ENCODE assay signal across 16 mouse cellular contexts in the genomic region with DNA sequence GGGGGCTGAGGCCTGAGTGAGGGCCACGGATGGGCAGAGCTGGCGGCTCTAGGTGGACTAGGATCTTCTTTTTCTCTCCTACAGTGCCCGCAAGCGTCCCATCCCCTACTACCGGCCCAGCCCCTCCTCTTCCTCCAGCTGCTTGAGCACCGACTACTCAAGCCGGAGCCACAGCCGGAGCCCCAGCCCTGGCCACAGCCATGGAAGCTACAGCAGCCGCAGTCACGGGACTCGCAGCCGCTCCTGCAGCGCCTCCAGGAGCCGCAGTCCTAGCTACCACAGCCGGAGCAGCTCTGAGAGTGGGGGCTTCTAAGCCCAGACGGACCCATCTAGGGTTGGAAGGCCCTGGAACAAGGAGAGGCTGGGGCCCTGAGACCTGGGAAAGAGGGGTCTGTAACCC. TPM values are rescaled to one million over a fixed set of nuclear protein-coding genes. Genes with fewer than 3 reads are reported as not detected.
DNase-seq lines count a peak whose midpoint lies in the region; ATAC-seq and TF ChIP-seq lines count a peak whose summit lies in the region.
"Had no signal": no experiment of that assay in that cellular context is flagged by ENCODE, and none has a peak within 500 bp of the region (broad histone marks: within the 10 kb centered on the region; RNA-seq: fewer than 3 reads in every experiment).

No protein-coding gene starts in this region.

- peak overlapping the region; percentile 40; the same call in 1 of the 2 replicates for H3K27ac ChIP-seq in hindbrain, embryonic 10.5 days
- H3K27ac ChIP-seq in hindbrain, embryonic 11.5 days (ENCODE audit: low read depth, low read length), result no peak overlapping the region
- no peak overlapping the region for H3K27ac ChIP-seq in ES-E14 (ENCODE audit: insufficient read depth, low read depth, low read length, poor library complexity, severe bottlenecking)
- no peak overlapping the region for H3K27ac ChIP-seq in embryonic facial prominence, embryonic 11.5 days (replicated peaks; ENCODE audit: low read depth, low read length)
- H3K27ac ChIP-seq: gastrocnemius, adult 2 months; macrophage had no signal

- peaks cover 72% of the 10 kb centered on the region for H3K27me3 ChIP-seq in hindbrain, embryonic 10.5 days (ENCODE audit: insufficient read depth, poor library complexity, severe bottlenecking)
- H3K27me3 ChIP-seq in hindbrain, embryonic 11.5 days (ENCODE audit: control insufficient read depth, insufficient read depth, low read length), result peaks cover 21% of the 10 kb centered on the region
- peaks cover 26% of the 10 kb centered on the region for H3K27me3 ChIP-seq in embryonic facial prominence, embryonic 11.5 days (ENCODE audit: control insufficient read depth, insufficient read depth, low read length)

- no peaks in the 10 kb centered on the region for H3K9me3 ChIP-seq in hindbrain, embryonic 10.5 days
- H3K9me3 ChIP-seq in hindbrain, embryonic 11.5 days (ENCODE audit: control insufficient read depth, low read length), result no peaks in the 10 kb centered on the region
- H3K9me3 ChIP-seq in ES-E14 (ENCODE audit: control insufficient read depth, insufficient read depth, low read depth, low read length), result no peaks in the 10 kb centered on the region
- no peaks in the 10 kb centered on the region for H3K9me3 ChIP-seq in embryonic facial prominence, embryonic 11.5 days (replicated peaks; ENCODE audit: control insufficient read depth, low read length)

- peak overlapping the region; percentile 29 for H3K4me3 ChIP-seq in hindbrain, embryonic 10.5 days
- no peak overlapping the region for H3K4me3 ChIP-seq in hindbrain, embryonic 11.5 days (ENCODE audit: low read depth, low read length)
- H3K4me3 ChIP-seq in ES-E14 (ENCODE audit: insufficient read depth in 1 of 2, low read depth in 1 of 2, low read length in 2 of 2, poor library complexity in 1 of 2, severe bottlenecking in 1 of 2), result no peak overlapping the region; a peak in 1 of 4 replicates
- no peak overlapping the region for H3K4me3 ChIP-seq in embryonic facial prominence, embryonic 11.5 days (ENCODE audit: low read depth, low read length)
- H3K4me3 ChIP-seq: gastrocnemius, adult 2 months had no signal

- peaks cover 32% of the 10 kb centered on the region for H3K4me1 ChIP-seq in hindbrain, embryonic 10.5 days (replicated peaks)
- H3K4me1 ChIP-seq in hindbrain, embryonic 11.5 days (replicated peaks; ENCODE audit: control insufficient read depth, insufficient read depth, low read length), result peaks cover 5% of the 10 kb centered on the region
- H3K4me1 ChIP-seq in ES-E14 (ENCODE audit: control insufficient read depth in 2 of 2, insufficient read depth in 2 of 2, low read length in 2 of 2, poor library complexity in 1 of 2), result peaks cover 2 to 13% of the 10 kb centered on the region in 2 experiments; a peak in 3 of 4 replicates
- H3K4me1 ChIP-seq in embryonic facial prominence, embryonic 11.5 days (ENCODE audit: control insufficient read depth, insufficient read depth, low read length), result 0 out of 2 replicates have a peak, but pooled peaks cover 3% of the 10 kb centered on the region

- H3K9ac ChIP-seq in hindbrain, embryonic 11.5 days (ENCODE audit: low read depth, low read length), result no peak overlapping the region; the same call in 1 of the 2 replicates
- peak overlapping the region; percentile 55 for H3K9ac ChIP-seq in ES-E14 (ENCODE audit: insufficient read depth, low read depth, low read length, poor library complexity, severe bottlenecking)
- peak overlapping the region; percentile 19; the same call in 1 of the 2 replicates for H3K9ac ChIP-seq in embryonic facial prominence, embryonic 11.5 days (replicated peaks; ENCODE audit: low read length)

- WGBS in hindbrain, embryonic 10.5 days, result 21% methylated on average over 16 of the region's 16 CpGs
- 17% methylated on average over 16 of the region's 16 CpGs for WGBS in hindbrain, embryonic 11.5 days
- 10% methylated on average over 16 of the region's 16 CpGs for WGBS in embryonic facial prominence, embryonic 11.5 days

- ATAC-seq in hindbrain, embryonic 11.5 days (ENCODE audit: low FRiP score), result no peak
- no peak for ATAC-seq in embryonic facial prominence, embryonic 11.5 days (replicated peaks; ENCODE audit: insufficient number of reproducible peaks, low FRiP score, low TSS enrichment, low read depth)
- peak; percentile 30; the same call in 1 of the 2 replicates for ATAC-seq in megakaryocyte progenitor cell, adult 5-6 weeks (replicated peaks; ENCODE audit: poor library complexity)
- no peak for ATAC-seq in megakaryocyte, adult 5-6 weeks (ENCODE audit: poor library complexity, severe bottlenecking)

- no peak overlapping the region for H3K4me2 ChIP-seq in hindbrain, embryonic 11.5 days (replicated peaks; ENCODE audit: low read depth, low read length)
- no peak overlapping the region for H3K4me2 ChIP-seq in embryonic facial prominence, embryonic 11.5 days (ENCODE audit: low read depth, low read length)
- H3K4me2 ChIP-seq: liver, embryonic 11.5 days had no signal

- DNase-seq in hindbrain, embryonic 10.5 days (ENCODE audit: low spot score), result peak; percentile 30
- no peak for DNase-seq in hindbrain, embryonic 11.5 days (ENCODE audit: low spot score)
- no peak for DNase-seq in ES-E14 (ENCODE audit: low read depth, low spot score)
- DNase-seq in embryonic facial prominence, embryonic 11.5 days (ENCODE audit: low spot score), result peak; percentile 31
- no peak for DNase-seq in layer of hippocampus, postnatal 25 days (ENCODE audit: extremely low spot score in 1 of 2, low spot score in 1 of 2)
- DNase-seq: adrenal gland, adult 2 months; cerebellum, adult 11 months; gastrocnemius, adult 2 months; kidney, adult 18-20 months; layer of hippocampus, adult 9-11 months; thymus, adult 2 months had no signal

- H3K36me3 ChIP-seq in hindbrain, embryonic 10.5 days, result 0 out of 2 replicates have a peak, but pooled peaks cover 3% of the 10 kb centered on the region
- H3K36me3 ChIP-seq in hindbrain, embryonic 11.5 days (ENCODE audit: control insufficient read depth, insufficient read depth, low read length), result no peaks in the 10 kb centered on the region
- H3K36me3 ChIP-seq in ES-E14 (ENCODE audit: control insufficient read depth, insufficient read depth, low read length, poor library complexity, severe bottlenecking), result no peaks in the 10 kb centered on the region
- no peaks in the 10 kb centered on the region for H3K36me3 ChIP-seq in embryonic facial prominence, embryonic 11.5 days (replicated peaks; ENCODE audit: control insufficient read depth, insufficient read depth, low read depth, low read length)

- in situ Hi-C loops in ES-E14 (cut with MboI; ENCODE audit: low sequenced_read_pairs in 2 of 2, unreplicated experiment in 2 of 2), result no loop called here

TF ChIP-seq in ES-E14, 5 proteins besides CTCF, POLR2A, EP300 and RAD21:
- TF ChIP-seq CHD2 (IDR thresholded peaks at IDR 0.05; ENCODE audit: low read depth, low read length), result no peak
- TF ChIP-seq ZNF384 (IDR thresholded peaks at IDR 0.05; ENCODE audit: low read depth, low read length), result no peak
- no peak for TF ChIP-seq HCFC1 (IDR thresholded peaks at IDR 0.05; ENCODE audit: borderline replicate concordance, insufficient read depth, low read length)
- TF ChIP-seq ZC3H11A (IDR thresholded peaks at IDR 0.05; ENCODE audit: borderline replicate concordance, low read depth, low read length), result no peak
- no peak for TF ChIP-seq MAFK (IDR thresholded peaks at IDR 0.05; ENCODE audit: insufficient read depth, low read depth, low read length)

RNA-seq across cellular contexts. Expression of a gene that starts 14.7 kb away (rescaled TPM):
- polyA plus RNA-seq in hindbrain, embryonic 10.5 days (2016; fragmentation: Nextera tagmentation; extraction: Ambion mirVana), result 10.6 and 24.0 TPM in 2 replicates
- 16.6 and 26.1 TPM in 2 replicates for polyA plus RNA-seq in hindbrain, embryonic 11.5 days (2014; fragmentation: Nextera tagmentation; extraction: Ambion mirVana)
- total RNA-seq in ES-E14 (2012; rRNA removed), result 630 and 878 TPM in 2 replicates
- polyA plus RNA-seq in embryonic facial prominence, embryonic 11.5 days (2014; fragmentation: Nextera tagmentation; extraction: Ambion mirVana), result 27.3 and 38.2 TPM in 2 replicates
- not detected in 2 replicates for total RNA-seq in megakaryocyte progenitor cell, adult 5-6 weeks (2015)
- not detected in 2 replicates for total RNA-seq in megakaryocyte progenitor cell, adult 5-6 weeks (2017)
- total RNA-seq in megakaryocyte, adult 5-6 weeks (2015), result not detected in 2 replicates
- not detected in 2 replicates for total RNA-seq in megakaryocyte, adult 5-6 weeks (2017)
- total RNA-seq in layer of hippocampus, postnatal 25 days (2021), result 10 to 100 TPM in 1 of 2 experiments, 1 to 10 TPM in 1; 7.7 to 14.4 TPM
- total RNA-seq: MEL had no signal

Comparison
In these comparisons a context has a peak if more than half of its experiments do, and no peak if none do; other contexts are left out.
1. DNase-seq: peak in hindbrain, embryonic 10.5 days (single experiment) and embryonic facial prominence, embryonic 11.5 days (single experiment); none in hindbrain, embryonic 11.5 days (single experiment), ES-E14 (single experiment) and layer of hippocampus, postnatal 25 days (0 of 2).
2. RNA of a gene that starts 14.7 kb away (total RNA-seq): 630 to 878 TPM in ES-E14; 7.7 to 14.4 TPM in layer of hippocampus, postnatal 25 days, not detected in megakaryocyte progenitor cell, adult 5-6 weeks and not detected in megakaryocyte, adult 5-6 weeks; every median in the first group is over 10 times any median in the second.